Mouse (Mus musculus) intestine, postnatal 0 days (tissue): Measurements from ENCODE around the gene Xpnpep2. TPM values are rescaled to one million over a fixed set of nuclear protein-coding genes. Genes with fewer than 3 reads are reported as not detected.

Experiments used
- ATAC-seq: fragments of 200-750 bp; cut with Nextera tagmentation; 2 replicates; pipeline ENCODE4 v1.8.0; 2017; ENCODE audit warnings: mild to moderate bottlenecking, moderate TSS enrichment, moderate library complexity
- H3K27ac ChIP-seq: fragments of 300-500 bp; sonication (generic); 2 replicates; pipeline ENCODE4 v1.5.1; 2014; ENCODE audit warnings: mild to moderate bottlenecking, low read depth, low read length, moderate library complexity
- H3K27me3 ChIP-seq: fragments of 300-500 bp; sonication (generic); replicated peaks from 2 replicates; pipeline ENCODE4 v1.6.1; 2014; ENCODE audit warnings: low read length, mixed read lengths; ENCODE audit not compliant: control insufficient read depth, insufficient read depth
- H3K36me3 ChIP-seq: fragments of 300-500 bp; sonication (generic); 2 replicates; pipeline ENCODE4 v1.6.1; 2014; ENCODE audit warnings: mild to moderate bottlenecking, moderate library complexity; ENCODE audit not compliant: control insufficient read depth, insufficient read depth
- H3K4me1 ChIP-seq: fragments of 300-500 bp; sonication (generic); replicated peaks from 2 replicates; pipeline ENCODE4 v1.6.1; 2014; ENCODE audit warnings: antibody characterized with exemption, low read length, mixed read lengths; ENCODE audit not compliant: control insufficient read depth, insufficient read depth
- H3K4me2 ChIP-seq: fragments of 300-500 bp; sonication (generic); replicated peaks from 2 replicates; pipeline ENCODE4 v1.6.1; 2014; ENCODE audit warnings: low read depth, mild to moderate bottlenecking, moderate library complexity
- H3K4me3 ChIP-seq: fragments of 300-500 bp; sonication (generic); 2 replicates; pipeline ENCODE4 v1.5.1; 2014; ENCODE audit warnings: low read depth, low read length
- H3K9ac ChIP-seq: fragments of 300-500 bp; sonication (generic); 2 replicates; pipeline ENCODE4 v1.6.1; 2014; ENCODE audit warnings: mild to moderate bottlenecking, low read depth, low read length
- H3K9me3 ChIP-seq: fragments of 300-500 bp; sonication (generic); 2 replicates; pipeline ENCODE4 v1.6.1; 2016; ENCODE audit warnings: mixed run types; ENCODE audit not compliant: control insufficient read depth
- CTCF ChIP-seq: sonication (generic); IDR thresholded peaks from 2 replicates; pipeline ENCODE4 v1.5.1; 2016; ENCODE audit warnings: low read depth, mild to moderate bottlenecking, control low read depth, antibody characterized with exemption, moderate library complexity
- WGBS: fragments of 180-500 bp; shearing (Covaris S2); extraction: QIAGEN DNeasy Blood & Tissue Kit; methylation state at CpG from one replicate; pipeline ENCODE4 v1.1.7; 2014; 5-methylcytosine and 5-hydroxymethylcytosine counted together
- polyA plus RNA-seq: library from polyadenylated mRNA; unstranded; fragments of >200 nt; fragmentation: Nextera tagmentation; extraction: Ambion mirVana; gene quantifications from 2 replicates; pipeline ENCODE4 v1.2.1, GENCODE M21; 2015

Xpnpep2 gene
- polyA plus RNA-seq, 1 experiment from 2014 or later: 4.4 TPM

- no peak for TF ChIP-seq CTCF
- Histone ChIP-seq H3K4me3 (no peak overlapping the region), H3K4me1 (no peaks in the 10 kb centered on the region), H3K9ac (no peak overlapping the region), H3K9me3 (no peaks in the 10 kb centered on the region), H3K36me3 (no peaks in the 10 kb centered on the region), H3K4me2 (no peak overlapping the region), H3K27me3 (no peaks in the 10 kb centered on the region), H3K27ac (no peak overlapping the region)
- no peak for ATAC-seq
Observed at GRCm38 (mm10) chrX:48119294-48119693, 10.8 kb downstream of the Xpnpep2 start.

- Histone ChIP-seq H3K9me3 (no peaks in the 10 kb centered on the region), H3K4me3 (no peak overlapping the region), H3K9ac (no peak overlapping the region), H3K27me3 (no peaks in the 10 kb centered on the region), H3K27ac (no peak overlapping the region), H3K36me3 (no peaks in the 10 kb centered on the region), H3K4me1 (no peaks in the 10 kb centered on the region), H3K4me2 (peak overlapping the region; percentile 21; the same call in 1 of the 2 replicates)
- WGBS: 35% methylated on average over 17 of the region's 17 CpGs
- TF ChIP-seq CTCF: peak; percentile 79
- no peak for ATAC-seq
Observed at GRCm38 (mm10) chrX:48124132-48125071, 15.9 kb downstream of the Xpnpep2 start.

GRCm38 (mm10) chrX:48126903-48127476, 18.5 kb downstream of the Xpnpep2 start:
- WGBS: 68% methylated on average over 6 of the region's 6 CpGs
- no peak for TF ChIP-seq CTCF
- no peaks in the 10 kb centered on the region for H3K4me1 ChIP-seq
- no peaks in the 10 kb centered on the region for H3K27me3 ChIP-seq
- H3K4me2 ChIP-seq: no peak overlapping the region
- H3K27ac ChIP-seq: no peak overlapping the region
- H3K36me3 ChIP-seq: no peaks in the 10 kb centered on the region
- no peaks in the 10 kb centered on the region for H3K9me3 ChIP-seq
- no peak overlapping the region for H3K9ac ChIP-seq
- no peak for ATAC-seq
- no peak overlapping the region for H3K4me3 ChIP-seq

- H3K4me1 ChIP-seq: no peaks in the 10 kb centered on the region
- TF ChIP-seq CTCF: peak; percentile 45
- no peaks in the 10 kb centered on the region for H3K27me3 ChIP-seq
- no peak overlapping the region for H3K4me2 ChIP-seq
- H3K9me3 ChIP-seq: no peaks in the 10 kb centered on the region
- H3K4me3 ChIP-seq: no peak overlapping the region
- no peak overlapping the region for H3K9ac ChIP-seq
- H3K36me3 ChIP-seq: no peaks in the 10 kb centered on the region
- WGBS: 74% methylated on average over 6 of the region's 6 CpGs
- no peak overlapping the region for H3K27ac ChIP-seq
- no peak for ATAC-seq
Observed at GRCm38 (mm10) chrX:48127502-48128218, 19.1 kb downstream of the Xpnpep2 start.

- Histone ChIP-seq H3K4me3 (no peak overlapping the region), H3K36me3 (no peaks in the 10 kb centered on the region), H3K4me1 (no peaks in the 10 kb centered on the region), H3K4me2 (no peak overlapping the region), H3K27me3 (no peaks in the 10 kb centered on the region), H3K9me3 (no peaks in the 10 kb centered on the region), H3K9ac (no peak overlapping the region), H3K27ac (no peak overlapping the region)
- no peak for ATAC-seq
- whole genome bisulfite sequencing: 69% methylated on average over 1 of the region's 1 CpGs
- TF ChIP-seq CTCF: no peak
Observed at GRCm38 (mm10) chrX:48129167-48129566, 20.6 kb downstream of the Xpnpep2 start.

GRCm38 (mm10) chrX:48136935-48137334, 28.4 kb downstream of the Xpnpep2 start:
- ATAC-seq: no peak
- TF ChIP-seq CTCF: no peak
- H3K27ac ChIP-seq: no peak overlapping the region
- H3K4me2 ChIP-seq: no peak overlapping the region
- no peaks in the 10 kb centered on the region for H3K27me3 ChIP-seq
- WGBS: 93% methylated on average over 4 of the region's 4 CpGs
- H3K9ac ChIP-seq: no peak overlapping the region
- no peak overlapping the region for H3K4me3 ChIP-seq
- H3K4me1 ChIP-seq: no peaks in the 10 kb centered on the region
- H3K36me3 ChIP-seq: no peaks in the 10 kb centered on the region
- H3K9me3 ChIP-seq: no peaks in the 10 kb centered on the region
